In the genomic region with DNA sequence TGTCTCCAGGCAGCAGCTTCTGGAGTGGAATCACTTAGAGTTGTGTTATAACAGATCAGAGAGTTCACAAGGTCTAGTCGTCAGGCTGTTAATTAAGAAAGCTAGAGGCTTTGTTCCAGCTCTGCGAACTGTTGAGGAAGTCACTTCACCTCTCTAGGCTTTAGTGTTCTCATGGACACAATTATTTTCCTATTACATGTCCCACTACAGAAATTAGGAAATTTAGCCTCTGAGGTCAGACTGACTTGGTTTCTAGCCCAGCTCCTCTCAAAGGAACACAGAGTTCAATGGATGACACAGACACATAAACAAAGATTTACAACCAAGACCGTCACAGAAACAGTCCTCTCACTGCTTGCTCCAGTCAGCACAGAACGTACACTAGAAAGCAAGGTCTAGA, we compare ENCODE assay signal across 14 mouse cellular contexts. TPM values are rescaled to one million over a fixed set of nuclear protein-coding genes. Genes with fewer than 3 reads are reported as not detected.
DNase-seq lines count a peak whose midpoint lies in the region; TF ChIP-seq lines count a peak whose summit lies in the region.
"Had no signal": no experiment of that assay in that cellular context is flagged by ENCODE, and none has a peak within 500 bp of the region (broad histone marks: within the 10 kb centered on the region; RNA-seq: fewer than 3 reads in every experiment).

No protein-coding gene starts in this region.

- no peak overlapping the region for H3K4me3 ChIP-seq in layer of hippocampus, adult 2 months
- H3K4me3 ChIP-seq: erythroblast, embryonic 14.5 days; hindbrain, embryonic 15.5 days; left cerebral cortex, adult 2 months; limb, embryonic 12.5 days had no signal

- no peak for DNase-seq in layer of hippocampus, adult 2 months (ENCODE audit: low spot score in 2 of 2)
- DNase-seq in layer of hippocampus, postnatal 10 days (ENCODE audit: low spot score in 2 of 2) = no peak
- peak; percentile 83 for DNase-seq in adipocyte (ENCODE audit: low spot score)
- peak; percentile 69 for DNase-seq in kidney, adult 9 months
- peak; percentile 34 for DNase-seq in lung, postnatal 14 days
- DNase-seq in neural tube, embryonic 10.5 days (ENCODE audit: extremely low spot score, low spot score) = no peak
- no peak for DNase-seq in embryo, embryonic 10.5 days (ENCODE audit: low spot score)
- DNase-seq: cerebellum, postnatal 10 days; right cerebral cortex, adult 18-20 months had no signal

- TF ChIP-seq CTCF in layer of hippocampus, adult 2 months (conservative IDR thresholded peaks at IDR 0.05) = no peak

- H3K27ac ChIP-seq in layer of hippocampus, adult 2 months = peak overlapping the region; percentile 95; the same call in 1 of the 2 replicates
- H3K27ac ChIP-seq: hindbrain, embryonic 15.5 days; left cerebral cortex, adult 2 months; limb, embryonic 12.5 days; macrophage had no signal

RNA-seq across cellular contexts. Expression of a gene that starts 31.6 kb away (rescaled TPM):
- total RNA-seq in layer of hippocampus, adult 2 months (2021) = 10 to 100 TPM; 26.0 to 27.6 TPM
- 10 to 100 TPM; 65.5 to 70.8 TPM for total RNA-seq in layer of hippocampus, postnatal 10 days (2021)

Comparison
In these comparisons a context has a peak if more than half of its experiments do, and no peak if none do; other contexts are left out.
1. DNase-seq: peak in adipocyte (single experiment), kidney, adult 9 months (single experiment) and lung, postnatal 14 days (single experiment); none in layer of hippocampus, adult 2 months (0 of 2), layer of hippocampus, postnatal 10 days (0 of 2), neural tube, embryonic 10.5 days (single experiment) and embryo, embryonic 10.5 days (single experiment).